Mouse (Mus musculus) spleen, postnatal 10 days (tissue): ENCODE results near the gene 4930558K02Rik.

Source experiments
- DNase-seq, 2 experiments: peaks; one replicate each; pipeline ENCODE4 v3.0.0; 2021 to 2022; ENCODE audit warnings: low spot score in 2 of 2

4930558K02Rik gene

GRCm38 (mm10) chr1:161951009-161951779, 28.2 kb downstream of the 4930558K02Rik start:
- DNase-seq, result no peak

DNA sequence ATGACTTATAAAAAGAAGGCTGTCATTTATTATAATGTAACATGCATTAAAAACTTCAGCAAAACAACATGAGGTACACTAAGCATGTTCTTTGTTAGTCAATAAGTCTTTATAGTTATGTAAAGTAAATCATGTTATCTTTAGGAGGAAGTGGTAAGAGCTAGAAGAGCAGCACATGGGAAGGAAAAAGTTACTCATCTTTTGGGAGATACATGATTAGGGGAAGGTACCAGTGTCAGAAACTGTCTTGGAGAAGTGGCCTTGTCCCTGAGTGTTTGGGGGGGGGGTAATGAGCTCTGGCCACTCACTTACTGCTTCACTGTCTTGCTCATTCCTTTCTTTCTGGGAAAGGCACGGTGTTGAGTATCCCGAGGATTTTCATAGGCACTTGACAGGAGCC, 37.4 kb downstream of the 4930558K02Rik start:
- DNase-seq, result no peak

DNA sequence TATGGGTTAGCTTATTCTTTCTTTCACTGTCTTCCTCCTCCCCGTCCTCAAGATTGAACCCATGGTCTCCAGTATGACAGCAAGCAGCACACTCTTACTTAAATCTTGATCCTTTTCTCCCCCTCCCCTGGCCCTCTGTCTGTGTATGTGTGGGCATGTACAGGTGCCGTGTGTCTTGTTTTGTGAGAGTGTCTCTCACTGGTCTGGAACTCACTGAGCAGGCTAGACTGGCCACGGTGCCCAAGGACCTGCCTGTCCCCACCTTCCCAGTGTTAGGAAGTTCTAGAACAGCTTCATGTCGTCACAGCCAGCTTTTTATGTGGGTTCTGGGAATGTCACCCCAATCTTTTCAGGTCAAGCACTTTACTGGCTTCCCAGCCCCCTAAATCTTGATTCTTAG, 47.1 kb downstream of the 4930558K02Rik start:
- no peak for DNase-seq

DNA sequence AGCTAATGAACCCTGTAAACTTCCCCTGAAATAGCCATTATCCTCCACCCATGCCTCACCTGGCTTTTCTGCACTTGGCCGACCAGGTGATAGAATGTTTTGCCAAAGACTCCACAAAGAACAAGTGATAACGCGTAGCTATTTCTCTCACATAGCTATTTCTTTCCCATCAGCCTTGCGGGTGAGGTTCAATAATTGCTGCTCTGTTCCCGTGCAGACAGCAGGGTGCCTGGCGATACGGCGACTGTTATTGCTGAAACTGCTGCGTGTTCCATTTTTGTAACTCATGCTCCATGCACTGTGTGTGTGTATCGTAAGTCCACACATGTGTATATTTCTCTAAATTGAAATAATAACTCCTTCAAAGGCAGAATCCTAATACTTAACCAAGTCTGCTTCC, 47.6 kb downstream of the 4930558K02Rik start:
- DNase-seq, result no peak

- DNase-seq, result no peak
Observed at GRCm38 (mm10) chr1:161931313-161931712, 48.1 kb downstream of the 4930558K02Rik start.

- DNase-seq, result no peak
Observed at GRCm38 (mm10) chr1:161927976-161928375, 51.5 kb downstream of the 4930558K02Rik start.

DNA sequence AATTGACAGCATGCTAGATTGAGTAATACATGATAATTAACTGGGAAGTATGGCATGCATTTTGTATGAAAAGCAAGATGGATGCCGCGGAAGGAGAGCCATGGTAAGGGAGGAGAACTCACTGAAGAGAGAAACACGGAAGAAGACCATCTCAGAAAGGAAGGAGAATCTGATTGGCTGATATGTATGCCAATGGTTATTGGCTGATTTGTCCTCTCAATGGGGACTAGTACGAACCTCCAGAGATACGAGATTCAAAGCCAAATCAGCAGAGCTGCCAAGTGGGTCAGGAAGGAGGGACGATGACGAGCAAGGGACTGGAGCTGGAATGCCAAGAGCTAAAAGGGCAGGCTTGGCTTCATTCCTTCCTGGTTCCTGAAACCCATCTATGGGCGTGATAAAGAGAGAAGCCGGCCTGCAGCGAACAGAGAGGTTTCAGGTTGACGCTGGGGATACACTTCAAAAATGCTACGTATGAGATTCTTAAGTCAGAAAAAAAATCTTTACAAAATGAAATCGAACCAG, 54.1 kb downstream of the 4930558K02Rik start:
- DNase-seq, result no peak

DNA sequence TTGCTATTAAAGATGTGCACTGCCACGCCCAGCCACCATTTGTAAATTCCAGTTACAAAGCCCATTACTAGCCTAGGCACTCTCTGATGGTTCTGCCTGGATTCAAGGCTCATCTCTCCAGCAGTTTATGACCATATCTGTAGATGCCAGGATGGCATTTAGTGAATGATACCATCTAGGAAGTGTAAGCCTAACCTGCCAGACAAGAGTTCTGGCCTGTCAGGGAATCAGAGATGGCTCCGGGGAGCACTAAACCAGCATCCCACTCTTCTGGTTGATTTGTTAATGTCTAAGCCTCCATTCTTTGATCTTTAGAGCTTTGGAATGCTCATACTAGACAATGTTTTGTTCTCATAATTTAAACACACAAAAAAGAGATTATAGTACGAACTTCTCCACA, 55.1 kb downstream of the 4930558K02Rik start:
- no peak for DNase-seq

DNA sequence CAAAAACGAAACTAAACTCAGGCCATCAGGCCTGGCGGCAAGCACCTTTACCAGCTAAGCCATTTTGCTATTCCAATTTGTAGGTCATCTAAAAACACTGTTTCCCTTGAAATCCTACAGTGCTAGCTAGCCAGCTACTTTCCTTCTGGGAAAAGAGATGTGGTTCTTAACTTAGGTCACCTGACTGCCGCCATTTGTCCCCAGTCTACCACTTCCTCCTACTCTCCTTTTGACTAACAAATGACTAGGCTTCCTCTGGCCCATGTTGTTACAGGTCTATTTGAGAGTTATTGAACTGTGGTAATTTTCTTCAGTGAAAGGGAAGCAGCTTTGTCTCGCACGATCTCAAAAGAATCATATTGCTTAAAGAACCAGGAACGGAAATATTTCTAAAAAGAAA, 57.5 kb downstream of the 4930558K02Rik start:
- DNase-seq, result no peak

GRCm38 (mm10) chr1:161920475-161921454, 58.7 kb downstream of the 4930558K02Rik start:
- DNase-seq, result no peak

- DNase-seq, result no peak
Observed at GRCm38 (mm10) chr1:161919594-161919993, 59.8 kb downstream of the 4930558K02Rik start.

DNA sequence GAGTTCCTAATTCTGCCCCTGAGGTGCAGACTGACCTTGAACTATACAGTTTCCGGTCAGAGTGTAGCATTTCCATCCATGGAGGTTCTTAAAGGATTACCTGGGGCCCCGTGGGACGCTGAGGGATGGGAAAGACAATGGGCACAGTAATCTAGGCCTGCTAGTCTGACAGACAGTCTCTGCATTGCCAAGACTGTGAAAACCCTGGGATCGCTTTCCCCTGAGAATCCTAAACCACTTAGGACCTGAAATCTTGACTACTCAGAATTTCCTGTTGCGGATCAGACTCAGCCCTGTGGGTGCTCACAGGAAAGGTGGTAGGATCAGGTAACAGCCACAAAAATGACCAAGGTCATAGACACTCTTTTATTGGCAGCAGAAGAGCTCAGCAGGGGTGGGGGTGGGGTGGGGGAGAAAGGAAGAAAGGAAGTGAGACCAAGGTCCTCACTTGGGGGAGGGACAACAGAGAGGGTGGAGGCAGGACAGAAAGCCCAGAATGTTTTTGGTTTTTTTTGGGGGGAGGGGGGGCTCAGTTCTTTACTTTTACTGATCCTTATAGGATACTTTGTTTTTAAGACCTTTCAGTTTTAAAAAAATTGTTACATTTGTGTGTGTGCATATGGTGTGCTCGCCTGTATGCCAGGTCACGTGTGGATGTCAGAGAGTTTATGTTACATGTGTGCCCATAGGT, 60.6 kb downstream of the 4930558K02Rik start:
- no peak for DNase-seq

GRCm38 (mm10) chr1:161917940-161918484, 61.4 kb downstream of the 4930558K02Rik start:
- no peak for DNase-seq

DNA sequence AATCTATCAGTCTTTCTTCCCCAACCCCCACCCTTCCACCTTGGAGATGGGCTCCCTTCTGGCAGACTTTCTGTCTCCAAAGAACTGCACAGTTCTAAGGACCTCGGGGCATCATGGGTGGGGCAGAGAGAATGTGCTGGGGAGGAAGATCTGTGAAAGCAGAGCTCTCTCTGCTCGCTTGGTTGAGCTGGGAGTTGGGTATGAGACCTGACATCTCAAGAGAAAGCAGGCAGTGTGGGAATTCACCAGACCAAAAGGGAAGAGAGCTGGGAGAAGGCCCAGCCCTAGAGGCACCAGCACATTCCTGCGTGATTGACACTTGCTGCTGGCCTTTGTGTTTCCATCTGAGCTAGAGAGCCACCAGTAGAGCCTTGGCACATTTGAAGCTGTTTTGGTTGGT, 63.4 kb downstream of the 4930558K02Rik start:
- no peak for DNase-seq

DNA sequence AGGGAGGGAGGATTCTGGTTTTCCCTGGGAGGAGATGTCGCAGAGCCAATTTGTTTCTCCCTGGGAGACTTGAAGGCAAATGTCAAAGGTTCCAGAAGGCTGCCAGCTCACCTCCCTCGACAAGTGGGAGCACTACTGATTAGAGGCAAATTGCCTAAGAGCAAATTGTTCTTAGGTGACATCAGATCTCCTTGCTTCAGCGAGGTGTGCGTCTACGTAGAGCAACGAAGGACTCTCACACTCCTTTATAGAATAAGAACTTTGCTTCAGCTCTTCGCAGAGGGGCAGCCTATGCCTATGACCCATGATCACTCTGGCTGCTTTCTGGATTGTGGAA, 65.8 kb downstream of the 4930558K02Rik start:
- DNase-seq, result no peak

- no peak for DNase-seq
Observed at GRCm38 (mm10) chr1:161912940-161913647, 66.3 kb downstream of the 4930558K02Rik start.

GRCm38 (mm10) chr1:161909074-161909473, 70.4 kb downstream of the 4930558K02Rik start:
- DNase-seq, result no peak

DNA sequence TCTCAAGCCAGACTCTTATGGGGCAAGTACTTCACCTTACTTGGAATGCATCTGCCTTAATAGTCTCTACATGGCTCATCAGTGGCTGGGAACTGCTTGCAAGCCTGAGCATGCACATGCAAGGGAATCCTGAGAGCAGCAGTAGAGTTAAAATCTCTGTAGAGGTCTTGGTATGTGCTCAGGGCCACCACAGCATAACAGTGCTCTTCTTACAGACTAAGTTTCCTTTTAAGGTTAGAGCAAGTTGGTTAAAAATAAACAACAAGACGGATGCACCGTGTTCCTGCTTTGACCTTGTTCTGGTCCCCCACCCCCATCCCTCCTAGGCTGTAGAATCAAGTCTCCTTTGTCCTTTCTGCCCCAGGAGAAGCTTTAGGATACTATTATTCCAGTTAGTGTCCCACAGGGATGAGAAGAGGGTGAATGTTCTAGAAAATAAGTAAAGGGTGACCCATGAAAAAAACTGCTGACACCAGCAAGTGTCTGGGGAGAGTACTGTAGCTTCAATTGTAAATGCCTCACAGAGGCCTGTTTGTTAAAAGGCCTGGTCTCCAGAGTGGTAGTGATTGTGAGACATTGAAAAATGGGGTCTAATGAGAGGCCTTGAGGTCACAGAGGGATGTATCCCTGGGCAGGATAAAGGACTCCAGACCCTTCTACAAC, 71.5 kb downstream of the 4930558K02Rik start:
- DNase-seq, result no peak

- DNase-seq, result no peak
Observed at GRCm38 (mm10) chr1:161907111-161907510, 72.3 kb downstream of the 4930558K02Rik start.

- DNase-seq, result no peak
Observed at GRCm38 (mm10) chr1:161902692-161903452, 76.6 kb downstream of the 4930558K02Rik start.
